Mouse (Mus musculus) forebrain, embryonic 16.5 days (tissue): ENCODE measurements around the gene Slc26a1. TPM values are rescaled to one million over a fixed set of nuclear protein-coding genes. Genes with fewer than 3 reads are reported as not detected.
A peak's percentile ranks its signal among the peaks of the same experiment; 100 is the strongest.

Experiments
- ATAC-seq: fragments of 200-750 bp; cut with Nextera tagmentation; 2 replicates; pipeline ENCODE4 v1.8.0; 2017; ENCODE audit warnings: mild to moderate bottlenecking, moderate library complexity
- H3K27ac ChIP-seq: fragments of 300-500 bp; sonication (generic); 2 replicates; pipeline ENCODE4 v1.5.1; 2014; ENCODE audit warnings: low read length, control low read depth
- H3K27me3 ChIP-seq: fragments of 300-500 bp; sonication (generic); replicated peaks from 2 replicates; pipeline ENCODE4 v1.6.1; 2014; ENCODE audit warnings: low read length; ENCODE audit not compliant: control insufficient read depth, insufficient read depth
- H3K36me3 ChIP-seq: fragments of 300-500 bp; sonication (generic); 2 replicates; pipeline ENCODE4 v1.6.1; 2014; ENCODE audit not compliant: control insufficient read depth, insufficient read depth
- H3K4me1 ChIP-seq: fragments of 300-500 bp; sonication (generic); replicated peaks from 2 replicates; pipeline ENCODE4 v1.6.1; 2014; ENCODE audit warnings: low read length; ENCODE audit not compliant: control insufficient read depth, insufficient read depth
- H3K4me2 ChIP-seq: fragments of 300-500 bp; sonication (generic); 2 replicates; pipeline ENCODE4 v1.6.1; 2014; ENCODE audit warnings: mild to moderate bottlenecking, low read length, control low read depth
- H3K4me3 ChIP-seq: fragments of 300-500 bp; sonication (generic); replicated peaks from 2 replicates; pipeline ENCODE4 v1.5.1; 2014; ENCODE audit warnings: mild to moderate bottlenecking, low read length, control low read depth
- H3K9ac ChIP-seq: fragments of 300-500 bp; sonication (generic); replicated peaks from 2 replicates; pipeline ENCODE4 v1.6.1; 2014; ENCODE audit warnings: low read depth, low read length, control low read depth
- H3K9me3 ChIP-seq: fragments of 300-500 bp; sonication (generic); 2 replicates; pipeline ENCODE4 v1.6.1; 2016; ENCODE audit warnings: low read length; ENCODE audit not compliant: control insufficient read depth
- WGBS: fragments of 180-500 bp; shearing (Covaris S2); extraction: QIAGEN DNeasy Blood & Tissue Kit; methylation state at CpG from one replicate; pipeline ENCODE4 v1.1.7; 2014; 5-methylcytosine and 5-hydroxymethylcytosine counted together
- polyA plus RNA-seq: library from polyadenylated mRNA; unstranded; fragments of >200 nt; fragmentation: Nextera tagmentation; extraction: Ambion mirVana; gene quantifications from 2 replicates; pipeline ENCODE4 v1.2.1, GENCODE M21; 2015

The Slc26a1 gene
- polyA plus RNA-seq: 2.3 and 2.4 TPM in 2 replicates

DNA sequence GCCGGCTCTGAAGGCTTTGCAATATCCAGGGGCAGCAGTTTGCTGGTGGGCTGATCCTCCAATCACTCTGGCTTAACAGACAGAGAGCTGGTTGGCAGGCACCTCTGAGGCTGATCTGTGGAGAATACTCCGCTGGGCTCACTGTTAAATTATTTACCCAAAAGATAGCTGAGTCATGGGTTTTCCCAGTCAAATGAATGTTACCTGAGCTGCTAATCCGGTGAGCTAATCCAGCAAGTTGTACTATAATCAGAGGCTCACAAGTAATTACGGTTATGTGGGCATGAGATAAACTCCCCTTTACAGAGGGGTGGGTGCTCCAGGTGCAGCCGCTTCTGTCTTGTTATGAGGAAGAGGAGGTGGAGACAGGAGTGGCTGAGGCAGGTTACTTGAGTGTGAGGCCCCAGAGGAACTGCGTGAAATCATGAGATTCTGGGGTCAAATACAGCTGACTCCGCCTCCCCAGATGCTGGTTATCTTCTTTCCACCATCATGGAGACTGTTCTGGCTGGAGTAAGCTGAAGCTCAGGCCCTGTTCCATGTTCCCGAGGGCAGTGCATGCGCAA, at the start of gene Slc26a1:
Gene Slc26a1, minus strand, starts transcription at position 319 of the 566 bp plus-strand sequence.
- Histone ChIP-seq H3K27me3 (no peaks in the 10 kb centered on the region), H3K4me2 (no peak within 1 kb of the TSS), H3K4me3 (no peak within 1 kb of the TSS), H3K36me3 (peaks cover 11% of the 10 kb centered on the region; the same call in 1 of the 2 replicates), H3K27ac (no peak within 1 kb of the TSS), H3K9me3 (no peaks in the 10 kb centered on the region), H3K9ac (no peak within 1 kb of the TSS), H3K4me1 (peaks cover 12% of the 10 kb centered on the region)
- WGBS: 85% methylated on average over 9 of the region's 9 CpGs
- ATAC-seq: no peak

GRCm38 (mm10) chr5:108724006-108724405, 48.6 kb upstream of the Slc26a1 start:
- Histone ChIP-seq H3K4me1 (no peaks in the 10 kb centered on the region), H3K9ac (no peak overlapping the region), H3K36me3 (no peaks in the 10 kb centered on the region), H3K27ac (no peak overlapping the region), H3K4me2 (no peak overlapping the region), H3K27me3 (no peaks in the 10 kb centered on the region), H3K9me3 (no peaks in the 10 kb centered on the region), H3K4me3 (no peak overlapping the region)
- no peak for ATAC-seq
- WGBS: 72% methylated on average over 2 of the region's 2 CpGs

DNA sequence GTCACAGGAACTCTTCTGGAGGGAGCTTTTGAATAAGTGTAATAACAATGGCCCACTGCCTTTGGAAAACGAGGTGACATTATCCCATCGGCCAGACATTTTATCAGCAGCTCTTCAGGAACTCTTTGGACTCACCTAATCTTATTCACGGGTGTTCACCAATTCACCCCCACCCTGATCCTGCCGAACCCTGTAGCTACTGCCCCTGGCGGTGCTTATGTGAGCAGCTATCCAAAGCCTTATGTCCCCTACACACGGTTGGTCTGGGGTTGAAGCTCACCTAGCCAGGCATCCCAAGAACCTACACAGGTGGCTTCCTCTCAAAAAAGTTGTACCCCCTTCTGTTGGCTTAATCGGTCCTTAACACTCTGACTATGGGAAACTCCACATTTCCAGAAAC, 44.4 kb upstream of the Slc26a1 start:
- Histone ChIP-seq H3K27me3 (no peaks in the 10 kb centered on the region), H3K9me3 (no peaks in the 10 kb centered on the region), H3K27ac (no peak overlapping the region), H3K4me3 (no peak overlapping the region), H3K4me1 (no peaks in the 10 kb centered on the region), H3K9ac (no peak overlapping the region), H3K36me3 (no peaks in the 10 kb centered on the region), H3K4me2 (no peak overlapping the region)
- WGBS: 56% methylated on average over 7 of the region's 7 CpGs
- no peak for ATAC-seq

DNA sequence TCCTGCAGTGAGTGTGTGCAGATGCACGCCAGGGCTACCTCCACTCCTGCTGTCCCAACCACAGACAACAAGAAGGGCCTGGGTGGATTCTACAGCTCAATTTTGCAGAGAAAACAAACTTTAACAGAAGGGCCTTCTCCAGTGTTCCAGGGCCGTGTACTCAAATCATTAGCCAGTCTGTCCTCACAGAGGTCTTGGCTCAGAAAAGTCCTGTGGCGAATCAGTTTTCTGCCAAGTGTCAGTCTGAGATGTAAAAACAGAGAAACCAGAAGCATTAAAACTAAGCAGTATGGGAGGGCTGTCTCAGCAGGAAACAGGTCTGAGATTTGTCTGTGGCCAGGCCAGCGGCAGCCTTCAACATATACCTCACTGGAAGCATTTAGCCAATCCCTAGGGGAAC, 42.7 kb upstream of the Slc26a1 start:
- no peak overlapping the region for H3K4me3 ChIP-seq
- H3K27ac ChIP-seq: no peak overlapping the region
- no peak overlapping the region for H3K4me2 ChIP-seq
- H3K9me3 ChIP-seq: no peaks in the 10 kb centered on the region
- H3K27me3 ChIP-seq: no peaks in the 10 kb centered on the region
- WGBS: 31% methylated on average over 4 of the region's 4 CpGs
- no peaks in the 10 kb centered on the region for H3K36me3 ChIP-seq
- peaks cover 5% of the 10 kb centered on the region; the same call in 1 of the 2 replicates for H3K4me1 ChIP-seq
- no peak for ATAC-seq
- no peak overlapping the region for H3K9ac ChIP-seq

GRCm38 (mm10) chr5:108715974-108716373, 40.6 kb upstream of the Slc26a1 start:
- H3K4me1 ChIP-seq: peaks cover 5% of the 10 kb centered on the region; the same call in 1 of the 2 replicates
- ATAC-seq: no peak
- H3K4me3 ChIP-seq: no peak overlapping the region
- no peak overlapping the region for H3K4me2 ChIP-seq
- H3K9me3 ChIP-seq: no peaks in the 10 kb centered on the region
- no peaks in the 10 kb centered on the region for H3K36me3 ChIP-seq
- WGBS: 100% methylated on average over 1 of the region's 1 CpGs
- no peaks in the 10 kb centered on the region for H3K27me3 ChIP-seq
- H3K27ac ChIP-seq: no peak overlapping the region
- H3K9ac ChIP-seq: no peak overlapping the region

GRCm38 (mm10) chr5:108714149-108714548, 38.8 kb upstream of the Slc26a1 start:
- H3K27me3 ChIP-seq: no peaks in the 10 kb centered on the region
- H3K4me2 ChIP-seq: no peak overlapping the region
- H3K27ac ChIP-seq: no peak overlapping the region
- peaks cover 5% of the 10 kb centered on the region; the same call in 1 of the 2 replicates for H3K4me1 ChIP-seq
- peak; percentile 84 for ATAC-seq
- no peak overlapping the region for H3K9ac ChIP-seq
- 47% methylated on average over 6 of the region's 6 CpGs for WGBS
- no peaks in the 10 kb centered on the region for H3K9me3 ChIP-seq
- no peaks in the 10 kb centered on the region for H3K36me3 ChIP-seq
- no peak overlapping the region for H3K4me3 ChIP-seq

DNA sequence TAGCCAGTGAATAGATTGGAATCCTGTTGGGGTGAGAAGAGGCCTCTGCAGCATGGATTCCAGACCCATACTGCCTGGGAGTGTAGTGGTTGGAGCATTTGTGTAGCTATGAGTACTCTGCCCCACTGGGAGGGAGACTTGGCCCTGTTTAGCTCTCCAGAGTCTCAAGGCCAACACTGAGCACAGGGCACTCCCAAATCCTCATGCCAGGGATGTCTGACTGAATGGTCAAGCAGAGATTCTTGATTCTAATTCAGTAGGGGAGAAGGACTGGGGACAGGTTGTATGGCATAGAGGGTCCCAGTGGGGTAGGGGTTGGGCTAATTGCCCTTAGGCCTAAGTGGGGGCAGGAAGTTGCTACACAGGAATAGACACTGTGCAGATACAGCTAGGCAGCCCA, 38.3 kb upstream of the Slc26a1 start:
- no peaks in the 10 kb centered on the region for H3K9me3 ChIP-seq
- H3K4me2 ChIP-seq: no peak overlapping the region
- no peaks in the 10 kb centered on the region for H3K36me3 ChIP-seq
- H3K9ac ChIP-seq: no peak overlapping the region
- no peak overlapping the region for H3K4me3 ChIP-seq
- peaks cover 5% of the 10 kb centered on the region; the same call in 1 of the 2 replicates for H3K4me1 ChIP-seq
- H3K27me3 ChIP-seq: no peaks in the 10 kb centered on the region
- H3K27ac ChIP-seq: no peak overlapping the region
- ATAC-seq: no peak

DNA sequence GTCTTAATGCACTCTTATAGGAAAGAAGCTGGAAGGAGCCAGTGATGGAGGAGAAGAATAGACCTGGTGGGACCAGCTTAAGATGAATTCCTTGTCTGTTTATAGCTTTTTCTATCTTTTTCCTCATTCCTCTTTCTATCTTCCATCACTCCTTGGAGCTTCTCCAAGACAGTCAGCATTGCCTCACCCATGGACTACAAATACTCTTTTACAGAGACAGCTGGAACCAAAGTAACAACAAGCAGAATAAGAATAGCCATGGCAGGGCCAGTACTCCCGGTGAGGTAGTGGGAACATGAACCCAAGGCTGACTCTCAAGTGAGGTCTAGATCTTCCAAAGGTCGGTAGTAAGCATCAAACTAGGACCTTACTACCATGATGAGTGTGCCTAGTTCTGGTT, 37.7 kb upstream of the Slc26a1 start:
- Histone ChIP-seq H3K27me3 (no peaks in the 10 kb centered on the region), H3K4me2 (no peak overlapping the region), H3K9ac (no peak overlapping the region), H3K4me3 (no peak overlapping the region), H3K27ac (no peak overlapping the region), H3K9me3 (no peaks in the 10 kb centered on the region), H3K36me3 (no peaks in the 10 kb centered on the region), H3K4me1 (peaks cover 5% of the 10 kb centered on the region; the same call in 1 of the 2 replicates)
- ATAC-seq: no peak
- 90% methylated on average over 2 of the region's 2 CpGs for WGBS

GRCm38 (mm10) chr5:108711968-108712367, 36.6 kb upstream of the Slc26a1 start:
- H3K4me3 ChIP-seq: no peak overlapping the region
- H3K4me2 ChIP-seq: no peak overlapping the region
- no peaks in the 10 kb centered on the region for H3K36me3 ChIP-seq
- no peaks in the 10 kb centered on the region for H3K27me3 ChIP-seq
- H3K9ac ChIP-seq: no peak overlapping the region
- 83% methylated on average over 6 of the region's 6 CpGs for WGBS
- no peak overlapping the region for H3K27ac ChIP-seq
- ATAC-seq: no peak
- peaks cover 5% of the 10 kb centered on the region; the same call in 1 of the 2 replicates for H3K4me1 ChIP-seq
- H3K9me3 ChIP-seq: no peaks in the 10 kb centered on the region
